Mouse (Mus musculus): ENCODE data around the gene Cdkl5. TPM values are rescaled to one million over a fixed set of nuclear protein-coding genes. Genes with fewer than 3 reads are reported as not detected.

The Cdkl5 gene
- polyA plus RNA-seq (2015; fragmentation: Nextera tagmentation; extraction: Ambion mirVana), result 0.66 and 0.80 TPM in 2 replicates

DNA sequence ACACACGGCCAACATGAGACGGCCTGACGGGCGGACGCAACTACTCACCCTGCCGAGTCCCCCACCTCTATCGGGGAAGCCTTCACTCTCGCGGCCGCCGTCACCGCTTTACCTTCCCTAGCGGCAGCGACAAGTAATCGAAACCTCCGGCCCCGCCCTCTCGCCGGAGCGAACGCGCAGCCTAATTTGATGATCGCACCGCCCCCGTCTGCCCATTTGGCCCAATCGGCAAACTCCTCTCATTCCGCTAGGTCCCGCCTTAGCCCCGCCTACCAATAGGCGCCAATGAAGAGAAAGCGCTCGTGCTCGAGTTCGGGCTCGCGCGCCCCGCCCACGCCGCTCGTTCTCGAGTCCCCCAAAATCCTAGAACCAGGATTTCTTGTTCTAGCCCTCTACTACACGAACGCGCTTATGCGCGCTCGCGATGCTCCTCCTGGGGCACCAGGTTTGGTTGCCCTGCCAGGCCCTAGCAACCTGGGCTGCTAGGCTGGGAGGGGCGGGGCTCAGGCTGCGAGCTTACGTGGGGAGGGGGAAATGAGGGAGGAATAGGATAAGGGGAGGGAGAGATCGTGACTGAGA is at the start of gene Cdkl5:
Gene Cdkl5 (minus strand): TSS at position 162 of the 579 bp plus-strand sequence.
- Histone ChIP-seq H3K36me3 (ENCODE audit: control insufficient read depth, insufficient read depth) (no peaks in the 10 kb centered on the region), H3K9me3 (ENCODE audit: control insufficient read depth) (no peaks in the 10 kb centered on the region), H3K9ac (ENCODE audit: low read depth, low read length) (peak within 1 kb of the TSS; percentile 37; the same call in 1 of the 2 replicates), H3K4me3 (ENCODE audit: low read depth, low read length) (peak within 1 kb of the TSS; percentile 61), H3K27me3 (replicated peaks; ENCODE audit: control insufficient read depth, insufficient read depth, low read length) (no peaks in the 10 kb centered on the region), H3K27ac (ENCODE audit: low read depth, low read length) (no peak within 1 kb of the TSS; the same call in 1 of the 2 replicates), H3K4me1 (replicated peaks; ENCODE audit: control insufficient read depth, insufficient read depth, low read length) (no peaks in the 10 kb centered on the region), H3K4me2 (replicated peaks; ENCODE audit: low read depth) (peak within 1 kb of the TSS; percentile 73)
- whole genome bisulfite sequencing, result 27% methylated on average over 52 of the region's 53 CpGs
- TF ChIP-seq CTCF (IDR thresholded peaks at IDR 0.05; ENCODE audit: low read depth), result peak; percentile 55
- peak; percentile 98 for ATAC-seq

DNA sequence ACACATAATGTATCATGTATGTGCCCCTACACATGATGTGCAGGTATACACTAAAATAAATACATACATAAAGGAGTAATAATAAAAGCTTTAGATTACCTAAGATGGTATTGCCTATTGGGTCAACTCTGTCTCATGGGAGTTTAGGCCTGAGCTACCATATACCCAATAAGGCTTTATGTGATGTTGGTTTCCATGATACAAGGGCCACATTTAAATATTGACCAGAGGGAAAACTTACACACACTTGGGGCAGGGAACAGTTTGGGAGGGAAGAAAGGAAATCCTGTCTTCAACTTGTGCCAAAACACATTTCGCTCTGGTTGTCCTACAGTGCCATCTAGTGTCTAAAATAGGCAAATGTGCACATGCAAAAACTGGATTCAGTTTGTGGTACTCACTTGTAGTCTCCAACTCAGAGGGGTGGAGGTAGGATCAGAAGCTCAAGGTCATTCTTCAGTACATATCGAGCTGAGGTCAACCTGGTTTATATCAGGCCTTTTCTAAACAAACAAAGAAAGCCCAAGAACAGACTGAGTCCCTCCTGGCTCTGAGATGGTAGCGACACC is 38.8 kb upstream of the Cdkl5 start:
- peak; percentile 91 for TF ChIP-seq CTCF (IDR thresholded peaks at IDR 0.05; ENCODE audit: low read depth)
- Histone ChIP-seq H3K27me3 (replicated peaks; ENCODE audit: control insufficient read depth, insufficient read depth, low read length) (0 out of 2 replicates have a peak, but pooled peaks cover 5% of the 10 kb centered on the region), H3K9ac (ENCODE audit: low read depth, low read length) (no peak overlapping the region), H3K27ac (ENCODE audit: low read depth, low read length) (no peak overlapping the region), H3K36me3 (ENCODE audit: control insufficient read depth, insufficient read depth) (no peaks in the 10 kb centered on the region), H3K9me3 (ENCODE audit: control insufficient read depth) (no peaks in the 10 kb centered on the region), H3K4me2 (replicated peaks; ENCODE audit: low read depth) (no peak overlapping the region), H3K4me1 (replicated peaks; ENCODE audit: control insufficient read depth, insufficient read depth, low read length) (no peaks in the 10 kb centered on the region), H3K4me3 (ENCODE audit: low read depth, low read length) (no peak overlapping the region)
- WGBS, result 42% methylated on average over 3 of the region's 3 CpGs
- no peak for ATAC-seq

- Histone ChIP-seq H3K4me1 (replicated peaks; ENCODE audit: control insufficient read depth, insufficient read depth, low read length) (no peaks in the 10 kb centered on the region), H3K36me3 (ENCODE audit: control insufficient read depth, insufficient read depth) (no peaks in the 10 kb centered on the region), H3K4me3 (ENCODE audit: low read depth, low read length) (no peak overlapping the region), H3K9ac (ENCODE audit: low read depth, low read length) (no peak overlapping the region), H3K27ac (ENCODE audit: low read depth, low read length) (no peak overlapping the region), H3K9me3 (ENCODE audit: control insufficient read depth) (no peaks in the 10 kb centered on the region), H3K27me3 (replicated peaks; ENCODE audit: control insufficient read depth, insufficient read depth, low read length) (0 out of 2 replicates have a peak, but pooled peaks cover 5% of the 10 kb centered on the region), H3K4me2 (replicated peaks; ENCODE audit: low read depth) (no peak overlapping the region)
- no peak for ATAC-seq
- WGBS, result 48% methylated on average over 2 of the region's 2 CpGs
- TF ChIP-seq CTCF (IDR thresholded peaks at IDR 0.05; ENCODE audit: low read depth), result peak; percentile 33; the same call in 1 of the 2 replicates
Measured at GRCm38 (mm10) chrX:161032423-161032822, 37.9 kb upstream of the Cdkl5 start.

GRCm38 (mm10) chrX:161030233-161030632 is 35.7 kb upstream of the Cdkl5 start:
- no peak overlapping the region for H3K4me3 ChIP-seq (ENCODE audit: low read depth, low read length)
- ATAC-seq, result no peak
- H3K4me1 ChIP-seq (replicated peaks; ENCODE audit: control insufficient read depth, insufficient read depth, low read length), result no peaks in the 10 kb centered on the region
- no peak overlapping the region for H3K4me2 ChIP-seq (replicated peaks; ENCODE audit: low read depth)
- H3K27me3 ChIP-seq (replicated peaks; ENCODE audit: control insufficient read depth, insufficient read depth, low read length), result 0 out of 2 replicates have a peak, but pooled peaks cover 5% of the 10 kb centered on the region
- no peak overlapping the region for H3K27ac ChIP-seq (ENCODE audit: low read depth, low read length)
- H3K36me3 ChIP-seq (ENCODE audit: control insufficient read depth, insufficient read depth), result no peaks in the 10 kb centered on the region
- TF ChIP-seq CTCF (IDR thresholded peaks at IDR 0.05; ENCODE audit: low read depth), result peak; percentile 42; the same call in 1 of the 2 replicates
- no peaks in the 10 kb centered on the region for H3K9me3 ChIP-seq (ENCODE audit: control insufficient read depth)
- no peak overlapping the region for H3K9ac ChIP-seq (ENCODE audit: low read depth, low read length)

GRCm38 (mm10) chrX:161024475-161024874 is 30.0 kb upstream of the Cdkl5 start:
- Histone ChIP-seq H3K4me3 (ENCODE audit: low read depth, low read length) (no peak overlapping the region), H3K4me2 (replicated peaks; ENCODE audit: low read depth) (no peak overlapping the region), H3K36me3 (ENCODE audit: control insufficient read depth, insufficient read depth) (no peaks in the 10 kb centered on the region), H3K9ac (ENCODE audit: low read depth, low read length) (no peak overlapping the region), H3K4me1 (replicated peaks; ENCODE audit: control insufficient read depth, insufficient read depth, low read length) (no peaks in the 10 kb centered on the region), H3K9me3 (ENCODE audit: control insufficient read depth) (no peaks in the 10 kb centered on the region), H3K27ac (ENCODE audit: low read depth, low read length) (no peak overlapping the region), H3K27me3 (replicated peaks; ENCODE audit: control insufficient read depth, insufficient read depth, low read length) (no peaks in the 10 kb centered on the region)
- no peak for ATAC-seq
- TF ChIP-seq CTCF (IDR thresholded peaks at IDR 0.05; ENCODE audit: low read depth), result no peak
- 74% methylated on average over 2 of the region's 2 CpGs for WGBS

DNA sequence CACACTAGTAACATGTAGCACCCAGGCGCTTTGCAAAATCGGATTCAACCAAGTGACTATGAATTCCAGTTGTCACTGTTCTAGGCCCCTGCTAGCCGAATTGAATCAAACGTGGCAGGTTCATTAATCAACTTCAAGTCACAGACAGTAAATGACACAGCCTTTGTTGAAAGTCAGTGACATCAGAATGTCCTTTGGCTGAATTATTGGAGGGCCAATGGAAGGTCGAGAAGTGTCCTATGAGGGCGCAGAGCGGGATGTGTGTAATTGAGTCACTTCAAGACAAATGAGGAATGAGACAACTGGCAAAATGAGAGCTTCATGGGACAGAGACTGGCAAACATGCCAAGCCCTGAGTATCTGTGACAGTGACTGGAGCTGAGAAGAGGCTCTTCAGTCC is 27.0 kb upstream of the Cdkl5 start:
- no peak for TF ChIP-seq CTCF (IDR thresholded peaks at IDR 0.05; ENCODE audit: low read depth)
- H3K4me1 ChIP-seq (replicated peaks; ENCODE audit: control insufficient read depth, insufficient read depth, low read length), result no peaks in the 10 kb centered on the region
- no peak overlapping the region for H3K4me3 ChIP-seq (ENCODE audit: low read depth, low read length)
- no peaks in the 10 kb centered on the region for H3K36me3 ChIP-seq (ENCODE audit: control insufficient read depth, insufficient read depth)
- H3K27ac ChIP-seq (ENCODE audit: low read depth, low read length), result no peak overlapping the region
- H3K27me3 ChIP-seq (replicated peaks; ENCODE audit: control insufficient read depth, insufficient read depth, low read length), result no peaks in the 10 kb centered on the region
- no peak overlapping the region for H3K9ac ChIP-seq (ENCODE audit: low read depth, low read length)
- WGBS, result 83% methylated on average over 7 of the region's 7 CpGs
- ATAC-seq, result no peak
- H3K4me2 ChIP-seq (replicated peaks; ENCODE audit: low read depth), result no peak overlapping the region
- H3K9me3 ChIP-seq (ENCODE audit: control insufficient read depth), result no peaks in the 10 kb centered on the region
